ENCODE assay signal across 21 mouse cellular contexts in genomic region chr11:62954766-62955165, GRCm38 (mm10). TPM values are rescaled to one million over a fixed set of nuclear protein-coding genes. Genes with fewer than 3 reads are reported as not detected.
DNase-seq lines count a peak whose midpoint lies in the region; ATAC-seq and TF ChIP-seq lines count a peak whose summit lies in the region.
"Had no signal": no experiment of that assay in that cellular context is flagged by ENCODE, and none has a peak within 500 bp of the region (broad histone marks: within the 10 kb centered on the region; RNA-seq: fewer than 3 reads in every experiment).

No protein-coding gene starts in this region.

- TF ChIP-seq CTCF in liver, adult 2 months (IDR thresholded peaks at IDR 0.05; ENCODE audit: low read depth, low read length) = no peak

- H3K27me3 ChIP-seq in liver, adult 2 months (ENCODE audit: control insufficient read depth, insufficient read depth, low read length) = peaks cover 3% of the 10 kb centered on the region; the same call in 1 of the 2 replicates
- no peaks in the 10 kb centered on the region for H3K27me3 ChIP-seq in liver, embryonic 11.5 days (replicated peaks; ENCODE audit: control insufficient read depth, insufficient read depth, low read length)
- no peaks in the 10 kb centered on the region for H3K27me3 ChIP-seq in lung, embryonic 16.5 days (ENCODE audit: control insufficient read depth, insufficient read depth, low read depth, low read length)
- H3K27me3 ChIP-seq in midbrain, embryonic 16.5 days (ENCODE audit: control insufficient read depth, insufficient read depth, low read depth, low read length) = no peaks in the 10 kb centered on the region
- H3K27me3 ChIP-seq: embryonic facial prominence, embryonic 12.5 days; heart, embryonic 12.5 days; hindbrain, embryonic 12.5 days; liver, embryonic 12.5 days; neural tube, embryonic 12.5 days had no signal

- H3K9ac ChIP-seq in liver, adult 2 months (ENCODE audit: low read depth, low read length) = no peak overlapping the region
- H3K9ac ChIP-seq in liver, embryonic 11.5 days (ENCODE audit: low read depth, low read length) = no peak overlapping the region
- H3K9ac ChIP-seq in lung, embryonic 16.5 days (ENCODE audit: low read length) = no peak overlapping the region
- H3K9ac ChIP-seq in midbrain, embryonic 16.5 days (ENCODE audit: low read depth, low read length) = no peak overlapping the region
- H3K9ac ChIP-seq: embryonic facial prominence, embryonic 12.5 days; heart, embryonic 12.5 days; hindbrain, embryonic 12.5 days; liver, embryonic 12.5 days; neural tube, embryonic 12.5 days had no signal

- peaks cover 4% of the 10 kb centered on the region for H3K4me1 ChIP-seq in liver, adult 2 months (ENCODE audit: control insufficient read depth, insufficient read depth, low read length)
- no peaks in the 10 kb centered on the region for H3K4me1 ChIP-seq in liver, embryonic 11.5 days (replicated peaks; ENCODE audit: control insufficient read depth, insufficient read depth, low read length)
- no peaks in the 10 kb centered on the region for H3K4me1 ChIP-seq in lung, embryonic 16.5 days (replicated peaks; ENCODE audit: control insufficient read depth, insufficient read depth, low read length)
- no peaks in the 10 kb centered on the region for H3K4me1 ChIP-seq in midbrain, embryonic 16.5 days (ENCODE audit: control insufficient read depth, insufficient read depth, low read length)
- H3K4me1 ChIP-seq: embryonic facial prominence, embryonic 12.5 days; heart, embryonic 12.5 days; hindbrain, embryonic 12.5 days; limb, embryonic 10.5 days; liver, embryonic 12.5 days; neural tube, embryonic 12.5 days had no signal

- H3K4me3 ChIP-seq in liver, adult 2 months (ENCODE audit: insufficient read depth, low read depth, low read length) = no peak overlapping the region
- H3K4me3 ChIP-seq in liver, embryonic 11.5 days (ENCODE audit: low read depth, low read length) = no peak overlapping the region
- H3K4me3 ChIP-seq in lung, embryonic 16.5 days (ENCODE audit: low read length) = no peak overlapping the region
- no peak overlapping the region for H3K4me3 ChIP-seq in midbrain, embryonic 16.5 days (ENCODE audit: low read depth, low read length)
- H3K4me3 ChIP-seq: embryonic facial prominence, embryonic 12.5 days; erythroblast, embryonic 14.5 days; heart, embryonic 12.5 days; hindbrain, embryonic 12.5 days; limb, embryonic 10.5 days; liver, embryonic 12.5 days; neural tube, embryonic 12.5 days had no signal

- H3K4me2 ChIP-seq in liver, embryonic 11.5 days = no peak overlapping the region
- H3K4me2 ChIP-seq in lung, embryonic 16.5 days (ENCODE audit: low read depth, low read length) = no peak overlapping the region
- H3K4me2 ChIP-seq in midbrain, embryonic 16.5 days (ENCODE audit: low read length) = no peak overlapping the region
- H3K4me2 ChIP-seq: embryonic facial prominence, embryonic 12.5 days; heart, embryonic 12.5 days; hindbrain, embryonic 12.5 days; liver, embryonic 12.5 days; midbrain, embryonic 11.5 days; neural tube, embryonic 12.5 days had no signal

- TF ChIP-seq POLR2A in liver, adult 2 months (IDR thresholded peaks at IDR 0.05; ENCODE audit: extremely low read depth, insufficient read depth, low read length) = no peak

- no peak for ATAC-seq in liver, embryonic 11.5 days (replicated peaks; ENCODE audit: low FRiP score)
- ATAC-seq in lung, embryonic 16.5 days (ENCODE audit: low read depth) = peak; percentile 43; the same call in 1 of the 2 replicates
- no peak for ATAC-seq in midbrain, embryonic 16.5 days
- ATAC-seq: inflammation-experienced regulatory T-cells, adult 6 months; liver, embryonic 12.5 days had no signal

- H3K36me3 ChIP-seq in liver, adult 2 months (ENCODE audit: control insufficient read depth, insufficient read depth, low read length) = no peaks in the 10 kb centered on the region
- no peaks in the 10 kb centered on the region for H3K36me3 ChIP-seq in liver, embryonic 11.5 days (ENCODE audit: control insufficient read depth, insufficient read depth, low read length)
- no peaks in the 10 kb centered on the region for H3K36me3 ChIP-seq in lung, embryonic 16.5 days (ENCODE audit: control insufficient read depth, insufficient read depth, low read length)
- no peaks in the 10 kb centered on the region for H3K36me3 ChIP-seq in midbrain, embryonic 16.5 days (ENCODE audit: control insufficient read depth, insufficient read depth, low read length)
- H3K36me3 ChIP-seq: embryonic facial prominence, embryonic 12.5 days; heart, embryonic 12.5 days; hindbrain, embryonic 12.5 days; limb, embryonic 10.5 days; liver, embryonic 12.5 days; neural tube, embryonic 12.5 days had no signal

- peak; percentile 80 for DNase-seq in liver, adult 2 months (ENCODE audit: extremely low read depth, low read depth, low spot score)
- no peak for DNase-seq in liver, embryonic 11.5 days (ENCODE audit: low spot score)
- DNase-seq in ZHBTc4 (ENCODE audit: low read depth, low spot score) = peak; percentile 56
- DNase-seq in cerebellum, postnatal 10 days = no peak
- DNase-seq in right cerebral cortex, adult 2 months (ENCODE audit: low spot score in 2 of 2) = no peak
- DNase-seq: cerebellum, adult 9-11 months; heart, postnatal 14 days; kidney, postnatal 25 days had no signal

- H3K79me2 ChIP-seq in liver, adult 2 months (ENCODE audit: control insufficient read depth, insufficient read depth, low read length) = no peaks in the 10 kb centered on the region

- WGBS in liver, adult 2 months = 44% methylated on average over 3 of the region's 3 CpGs
- WGBS in liver, embryonic 11.5 days = 89% methylated on average over 2 of the region's 3 CpGs
- 64% methylated on average over 3 of the region's 3 CpGs for WGBS in lung, embryonic 16.5 days
- 90% methylated on average over 3 of the region's 3 CpGs for WGBS in midbrain, embryonic 16.5 days

- H3K9me3 ChIP-seq in liver, embryonic 11.5 days (ENCODE audit: control insufficient read depth, low read length) = no peaks in the 10 kb centered on the region
- 0 out of 2 replicates have a peak, but pooled peaks cover 4% of the 10 kb centered on the region for H3K9me3 ChIP-seq in lung, embryonic 16.5 days (ENCODE audit: control insufficient read depth, low read length)
- 0 out of 2 replicates have a peak, but pooled peaks cover 2% of the 10 kb centered on the region for H3K9me3 ChIP-seq in midbrain, embryonic 16.5 days (replicated peaks; ENCODE audit: control insufficient read depth, low read length, poor library complexity, severe bottlenecking)
- H3K9me3 ChIP-seq: limb, embryonic 10.5 days; liver, embryonic 12.5 days; neural tube, embryonic 12.5 days had no signal

- H3K27ac ChIP-seq in liver, adult 2 months (replicated peaks; ENCODE audit: insufficient read depth, low read depth, low read length) = no peak overlapping the region
- H3K27ac ChIP-seq in liver, embryonic 11.5 days (ENCODE audit: low read depth, low read length) = no peak overlapping the region
- H3K27ac ChIP-seq in lung, embryonic 16.5 days (ENCODE audit: low read length) = peak overlapping the region; percentile 21
- no peak overlapping the region for H3K27ac ChIP-seq in midbrain, embryonic 16.5 days (ENCODE audit: low read length)
- H3K27ac ChIP-seq: embryonic facial prominence, embryonic 12.5 days; hindbrain, embryonic 12.5 days; limb, embryonic 10.5 days; liver, embryonic 12.5 days; neural tube, embryonic 12.5 days had no signal

RNA-seq across cellular contexts. Expression of gene Cdrt4, which starts 3.8 kb away (rescaled TPM):
- total RNA-seq in liver, adult 2 months (2014; rRNA removed) = not detected in 2 replicates
- not detected in 2 replicates for polyA plus RNA-seq in liver, adult 2 months (2012; rRNA removed)
- polyA plus RNA-seq in liver, embryonic 11.5 days (2014; fragmentation: Nextera tagmentation; extraction: Ambion mirVana) = 0.26 TPM in 1 of 2 replicates, not detected in the other
- 0.21 and 0.52 TPM in 2 replicates for polyA plus RNA-seq in lung, embryonic 16.5 days (2015; fragmentation: Nextera tagmentation; extraction: Ambion mirVana)
- polyA plus RNA-seq in midbrain, embryonic 16.5 days (2015; fragmentation: Nextera tagmentation; extraction: Ambion mirVana) = not detected in 2 replicates
- total RNA-seq: adrenal gland, adult 18-20 months; heart, postnatal 14 days; left cerebral cortex, adult 8-10 months had no signal
- polyA plus RNA-seq: erythroblast, embryonic 14.5 days; heart, embryonic 12.5 days; hindbrain, embryonic 12.5 days; inflammation-experienced regulatory T-cells, adult 6 months; limb, embryonic 10.5 days; liver, embryonic 12.5 days; midbrain, embryonic 11.5 days had no signal

Comparison
In these comparisons a context has a peak if more than half of its experiments do, and no peak if none do; other contexts are left out.
1. DNase-seq: peak in liver, adult 2 months (single experiment) and ZHBTc4 (single experiment); none in liver, embryonic 11.5 days (single experiment), cerebellum, postnatal 10 days (0 of 2) and right cerebral cortex, adult 2 months (0 of 2).